Mouse (Mus musculus): ENCODE data around the gene Apbb2.

DNA sequence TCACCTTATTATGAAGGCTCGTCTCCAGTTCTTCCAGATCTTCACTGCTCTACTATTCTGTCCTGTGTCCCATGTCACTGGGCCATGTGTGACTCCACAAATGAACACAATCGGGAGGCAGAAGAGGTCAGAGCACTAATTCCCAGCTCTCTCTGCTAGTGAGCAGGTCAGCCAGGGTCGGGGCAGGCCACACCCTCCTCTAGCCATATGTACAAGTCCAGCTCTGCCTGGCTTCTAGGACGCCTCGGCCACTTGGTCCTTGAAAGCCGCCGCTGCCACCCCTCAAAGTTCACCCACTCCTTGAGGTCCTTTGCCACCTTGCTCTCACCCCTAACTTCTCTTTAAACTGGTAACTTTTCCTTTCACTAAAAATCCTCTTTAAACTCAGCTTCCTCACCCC, 198.6 kb downstream of the Apbb2 start:
- no peak for TF ChIP-seq CTCF (IDR thresholded peaks at IDR 0.05)
- no peak for TF ChIP-seq POLR2A (IDR thresholded peaks at IDR 0.05; ENCODE audit: insufficient read depth, low read depth, low read length)
- TF ChIP-seq EP300 (IDR thresholded peaks at IDR 0.05; ENCODE audit: insufficient read depth, low read depth, low read length) = no peak
